Mouse (Mus musculus) olfactory bulb, adult 2 months (tissue): Measurements from ENCODE around the gene Gbp6.

ENCODE experiments used
- CTCF ChIP-seq: fragments of 200-500 bp; IDR thresholded peaks from 2 replicates; pipeline ENCODE4 v1.5.1; 2012; ENCODE audit warnings: low read depth, mild to moderate bottlenecking, low read length, moderate library complexity; ENCODE audit not compliant: insufficient read depth
- POLR2A ChIP-seq: fragments of 200-500 bp; IDR thresholded peaks from 2 replicates; pipeline ENCODE4 v1.6.1; 2012; ENCODE audit warnings: mild to moderate bottlenecking, low read depth, low read length, moderate library complexity; ENCODE audit not compliant: insufficient read depth

GRCm38 (mm10) chr5:105341281-105341680 is 47.8 kb upstream of the Gbp6 start:
- TF ChIP-seq POLR2A (no peak), CTCF (no peak)
